Mouse (Mus musculus) left cerebral cortex, postnatal 36 days (tissue): Measurements from ENCODE around the gene Gadd45b. TPM values are rescaled to one million over a fixed set of nuclear protein-coding genes. Genes with fewer than 3 reads are reported as not detected.

ENCODE experiments used
- DNase-seq, 2 experiments: peaks; one replicate each; pipeline ENCODE4 v3.0.0; 2021 to 2022; ENCODE audit warnings: low spot score in 2 of 2, mixed read lengths in 1 of 2
- intact Hi-C: fragments of 180-260 bp; cut with DNase I; formaldehyde crosslinking; loops from one replicate; pipeline ENCODE4 v1.15.1; 2025
- total RNA-seq, 2 experiments: library from RNA; stranded (reverse); gene quantifications; 2 replicates each; pipeline ENCODE4 v1.2.3; 2021

Gadd45b gene
- 10 to 100 TPM; 17.4 to 23.9 TPM for total RNA-seq

GRCm38 (mm10) chr10:80929299-80930226 is at the start of gene Gadd45b:
Gene Gadd45b (plus strand): TSS chr10:80930073.
- intact Hi-C loops, result loop anchor here (2.0 kb wide), 1 partner anchor 25 kb away; no protein-coding TSS in a partner anchor
- DNase-seq, result peak; percentile 98

DNA sequence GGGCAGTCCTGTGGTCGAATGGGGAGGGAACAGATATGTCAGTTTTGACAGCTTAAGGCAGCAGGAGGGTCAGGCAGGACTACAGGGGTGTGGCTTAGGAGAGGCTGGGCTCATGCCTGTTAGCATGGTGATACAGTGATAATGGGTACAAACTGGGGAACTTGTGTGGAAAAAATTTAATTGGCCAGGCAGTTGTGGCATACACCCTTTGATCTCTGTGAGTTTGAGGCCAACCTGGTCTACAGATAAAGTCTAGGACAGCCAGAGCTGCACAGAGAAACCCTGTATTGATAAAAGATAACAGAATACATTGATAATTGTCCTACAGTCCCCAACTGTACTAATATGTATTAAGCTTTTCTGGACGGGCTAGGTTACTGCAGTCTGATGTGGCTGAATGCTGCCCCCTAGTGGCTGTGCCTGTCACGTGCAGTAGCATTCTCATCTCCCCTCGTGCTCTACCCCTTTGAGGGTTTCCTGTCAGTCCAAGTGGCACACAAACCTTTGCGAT is 49.7 kb upstream of the Gadd45b start:
- intact Hi-C loops, result loop anchor here (2.0 kb wide), 1 partner anchor 133 kb away; no protein-coding TSS in a partner anchor
- peak in 1 of 2 experiments; percentile 53 for DNase-seq

GRCm38 (mm10) chr10:80880901-80881300 is 49.0 kb upstream of the Gadd45b start:
- intact Hi-C loops, result loop anchor here (2.0 kb wide), 1 partner anchor 134 kb away; no protein-coding TSS in a partner anchor
- DNase-seq, result no peak

GRCm38 (mm10) chr10:80881301-80881700 is 48.6 kb upstream of the Gadd45b start:
- intact Hi-C loops, result loop anchor here (2.0 kb wide), 1 partner anchor 134 kb away; no protein-coding TSS in a partner anchor
- DNase-seq, result peak; percentile 45 to 51

- DNase-seq, result no peak
- intact Hi-C loops, result no loop called here
Measured at GRCm38 (mm10) chr10:80887181-80887580, 42.7 kb upstream of the Gadd45b start.

DNA sequence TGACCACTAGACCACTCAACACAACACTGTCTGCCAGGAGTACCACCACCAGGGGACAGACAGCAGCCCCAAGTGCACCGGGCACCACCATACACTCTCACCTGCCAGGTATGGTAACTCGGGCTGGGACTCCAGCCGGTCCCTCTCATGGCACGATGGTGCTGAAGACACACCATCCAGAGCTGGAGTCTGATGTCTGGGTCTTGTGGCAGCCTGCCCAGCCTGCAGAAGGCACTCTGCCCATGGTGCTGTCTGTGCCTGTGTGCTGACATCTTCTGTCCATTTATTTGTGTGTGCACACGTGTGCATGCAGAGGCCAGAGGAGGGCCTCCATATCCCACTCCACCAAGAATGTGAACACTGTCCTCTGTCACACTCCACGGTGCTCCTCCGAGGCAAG is 34.8 kb upstream of the Gadd45b start:
- no peak for DNase-seq
- intact Hi-C loops, result no loop called here

- no peak for DNase-seq
- intact Hi-C loops, result no loop called here
Measured at GRCm38 (mm10) chr10:80895697-80896096, 34.2 kb upstream of the Gadd45b start.

DNA sequence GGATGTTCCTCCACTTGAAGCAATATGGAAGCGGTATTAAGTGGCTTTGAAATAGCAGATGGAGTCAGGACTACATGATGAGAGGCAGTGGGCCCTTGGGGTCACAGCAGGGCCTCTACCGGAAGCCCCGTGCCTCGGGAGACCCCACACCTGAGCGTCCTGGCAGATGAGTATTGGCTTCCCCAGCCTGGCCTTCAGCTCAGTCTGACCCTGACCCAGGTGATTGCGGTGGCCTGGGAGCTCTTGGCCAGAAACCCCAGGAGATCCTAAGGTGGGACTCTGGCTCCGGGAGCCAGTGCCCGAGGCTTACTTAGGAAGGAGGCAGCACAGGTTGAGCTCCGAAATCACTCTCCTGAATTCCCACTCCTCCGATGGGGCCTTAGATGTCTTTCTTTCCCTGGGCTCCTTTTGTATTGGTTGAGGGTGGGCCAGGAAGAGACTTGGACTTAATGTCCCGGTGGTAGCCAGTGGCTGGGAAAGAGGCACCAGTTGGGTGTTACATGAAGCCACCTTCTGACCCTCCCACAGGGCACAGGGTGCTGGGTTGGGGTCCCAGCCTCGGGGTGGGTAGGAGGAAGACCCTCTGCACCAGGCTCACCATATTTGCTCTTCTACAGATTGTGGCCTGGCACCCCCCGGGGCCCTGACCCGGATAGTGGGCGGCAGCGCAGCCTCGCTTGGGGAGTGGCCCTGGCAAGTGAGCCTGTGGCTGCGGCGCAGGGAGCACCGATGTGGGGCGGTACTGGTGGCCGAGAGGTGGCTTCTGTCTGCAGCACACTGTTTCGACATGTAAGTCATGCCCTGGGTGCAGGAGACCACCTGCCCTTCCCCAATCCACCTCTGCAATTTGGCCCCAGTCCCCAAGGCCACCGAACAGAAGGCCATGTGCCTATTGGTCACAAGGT is 33.0 kb upstream of the Gadd45b start:
- intact Hi-C loops, result no loop called here

GRCm38 (mm10) chr10:80897861-80898510 is 31.9 kb upstream of the Gadd45b start:
- peak; percentile 67 to 77 for DNase-seq
- intact Hi-C loops, result no loop called here

More for the DNA sequence above, 33.0 kb upstream of the Gadd45b start:
- no peak for DNase-seq

DNA sequence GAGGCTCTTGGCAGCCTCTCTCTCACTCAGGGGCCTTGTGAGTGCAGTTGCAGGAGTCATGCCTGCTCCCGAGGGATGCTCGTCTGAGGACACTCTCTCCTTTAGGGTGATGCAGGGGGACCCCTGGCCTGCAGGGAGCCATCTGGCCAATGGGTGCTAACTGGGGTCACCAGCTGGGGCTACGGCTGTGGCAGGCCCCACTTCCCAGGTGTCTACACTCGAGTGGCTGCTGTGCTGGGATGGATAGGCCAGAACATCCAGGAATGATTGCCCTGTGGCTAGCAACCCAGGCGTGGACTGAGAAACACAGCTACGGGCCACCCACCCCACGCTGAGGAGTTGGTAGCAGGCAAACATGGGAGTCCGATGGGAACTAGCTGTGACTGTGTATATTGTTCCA is 30.8 kb upstream of the Gadd45b start:
- no peak for DNase-seq
- intact Hi-C loops, result no loop called here

DNA sequence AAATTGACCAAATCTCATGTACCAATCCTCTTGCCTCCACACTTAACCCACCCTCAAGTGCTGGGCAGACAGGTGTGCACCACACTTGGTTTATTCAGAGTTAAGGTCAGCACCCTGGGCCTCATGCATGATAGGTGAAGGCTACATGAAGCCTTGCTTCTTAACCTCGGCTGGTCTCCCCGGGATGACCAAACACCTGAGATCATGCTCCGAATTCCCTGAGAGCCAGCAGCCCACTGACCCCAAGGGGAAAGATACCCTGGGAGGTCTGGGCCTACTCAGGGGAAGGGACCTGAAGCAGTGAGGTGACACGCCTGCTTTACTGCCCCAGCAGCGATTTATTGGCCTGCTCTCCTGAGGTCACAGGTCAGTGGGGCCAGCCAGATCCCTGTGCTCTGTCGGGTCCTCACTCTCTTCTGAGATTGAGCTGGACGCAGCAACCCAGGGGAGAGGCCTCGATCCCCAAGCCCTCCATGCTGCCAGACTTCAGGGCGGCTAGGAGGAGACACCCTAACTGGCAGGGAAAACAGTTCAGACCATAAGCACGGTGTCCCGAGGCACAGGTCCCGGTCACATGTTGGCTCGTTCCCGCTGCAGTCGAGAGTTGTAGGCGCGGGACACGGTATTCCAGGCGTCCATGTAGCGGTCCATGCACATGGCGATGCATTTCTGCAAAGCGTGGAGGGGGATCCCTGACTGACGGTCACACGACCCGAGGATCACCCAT is 30.1 kb upstream of the Gadd45b start:
- intact Hi-C loops, result no loop called here
- no peak for DNase-seq

- intact Hi-C loops, result no loop called here
- peak; percentile 99 for DNase-seq
Measured at GRCm38 (mm10) chr10:80900318-80901247, 29.3 kb upstream of the Gadd45b start, which contains the start of gene Timm13. Gene Timm13 (minus strand): TSS chr10:80900969.

GRCm38 (mm10) chr10:80901409-80902272 is 28.2 kb upstream of the Gadd45b start:
- intact Hi-C loops, result no loop called here
- DNase-seq, result no peak

GRCm38 (mm10) chr10:80902273-80902940 is 27.5 kb upstream of the Gadd45b start:
- DNase-seq, result no peak
- intact Hi-C loops, result no loop called here

DNA sequence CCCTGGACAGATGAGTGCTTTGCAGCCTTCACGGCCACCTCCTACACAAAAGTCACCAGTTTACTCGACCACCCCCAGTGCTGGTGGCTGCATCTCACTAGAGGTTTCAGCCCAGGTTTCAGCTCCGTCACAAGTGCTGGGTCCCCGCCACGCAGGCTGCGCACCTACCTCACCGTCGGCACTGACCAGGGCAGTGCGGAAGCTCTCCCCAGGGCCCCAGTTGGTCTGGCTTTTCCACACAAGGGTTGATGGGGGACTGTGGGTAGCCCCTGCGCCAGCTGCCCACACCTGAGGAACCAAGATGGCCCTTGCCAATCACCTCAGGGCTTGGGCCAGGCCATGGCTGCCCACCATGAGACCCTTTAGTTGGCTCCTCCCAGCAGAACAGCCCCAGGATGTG is 26.6 kb upstream of the Gadd45b start:
- intact Hi-C loops, result no loop called here
- no peak for DNase-seq

DNA sequence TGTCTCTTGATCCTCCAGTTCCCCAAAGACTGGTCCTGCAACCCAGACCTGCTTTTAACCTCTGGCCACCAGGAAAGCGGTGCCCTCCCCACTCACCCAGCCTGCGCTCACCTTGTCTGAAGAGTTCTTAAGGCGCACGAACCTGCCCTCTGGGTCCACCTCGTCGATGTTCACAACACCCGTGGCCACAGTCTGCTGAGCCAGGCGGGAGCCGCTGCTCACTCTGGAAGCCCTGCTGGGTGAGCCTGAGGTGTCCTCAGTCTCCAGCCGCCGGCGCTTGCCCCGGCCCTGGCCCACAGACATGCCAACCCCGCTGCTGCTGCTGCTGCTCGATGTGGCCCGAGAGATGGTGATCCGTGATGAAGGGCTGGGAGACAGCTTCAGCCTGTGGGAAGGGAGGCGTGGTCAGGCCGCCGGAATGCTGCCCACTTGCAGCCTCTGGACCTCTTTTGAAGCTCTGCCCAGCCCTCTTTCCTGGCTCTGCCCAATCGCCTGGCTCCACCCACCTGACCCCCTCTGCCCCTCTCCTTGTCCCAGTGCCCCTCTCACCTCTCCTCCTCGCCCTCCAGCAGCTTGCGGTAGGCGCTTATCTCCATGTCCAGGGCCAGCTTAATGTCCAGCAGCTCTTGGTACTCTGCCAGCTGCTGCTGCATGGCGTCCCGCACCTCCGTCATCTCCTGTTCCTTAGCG is 25.7 kb upstream of the Gadd45b start:
- no peak for DNase-seq
- intact Hi-C loops, result no loop called here
